Mouse (Mus musculus): ENCODE measurements around the gene Vwa3b.

Gene Vwa3b

DNA sequence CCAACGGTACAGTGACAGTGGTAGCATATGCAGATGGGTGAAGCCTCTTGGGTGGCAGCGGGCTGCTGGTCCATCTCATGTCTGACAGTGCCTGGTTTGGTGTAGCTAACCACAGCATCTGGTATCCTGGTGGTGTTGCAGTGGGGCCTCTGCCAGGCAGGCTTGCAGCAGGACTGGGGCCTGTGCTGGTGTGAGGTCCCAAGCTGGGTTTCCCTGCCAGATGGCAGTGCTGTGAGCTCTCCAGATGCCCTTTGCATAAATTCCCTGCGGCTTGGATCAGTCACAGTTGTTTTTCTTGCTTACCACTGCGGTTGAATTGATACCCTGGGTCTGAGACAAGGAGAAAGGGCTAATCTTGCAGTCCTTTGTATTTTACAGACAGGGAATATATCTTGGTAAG is 95.9 kb downstream of the Vwa3b start:
- 55% methylated on average over 4 of the region's 4 CpGs for WGBS

DNA sequence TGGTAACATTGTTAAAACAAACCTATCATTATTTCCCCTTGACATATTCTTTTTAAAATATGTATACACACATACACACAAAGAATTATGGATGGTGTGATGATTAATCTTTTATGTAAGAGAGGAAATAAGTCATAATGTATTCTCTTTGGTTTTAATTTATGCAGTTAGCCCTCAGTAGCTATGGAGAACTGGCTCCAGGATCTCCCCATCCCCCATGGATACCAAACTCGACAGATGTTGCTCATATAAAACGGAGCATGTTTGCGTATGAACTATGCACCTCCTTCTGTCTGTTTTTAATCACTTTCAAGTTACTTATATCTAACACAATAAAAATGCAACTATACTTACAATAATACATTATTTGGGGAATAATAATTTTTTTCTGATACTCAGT is 96.4 kb downstream of the Vwa3b start:
- 40% methylated on average over 3 of the region's 3 CpGs for WGBS

DNA sequence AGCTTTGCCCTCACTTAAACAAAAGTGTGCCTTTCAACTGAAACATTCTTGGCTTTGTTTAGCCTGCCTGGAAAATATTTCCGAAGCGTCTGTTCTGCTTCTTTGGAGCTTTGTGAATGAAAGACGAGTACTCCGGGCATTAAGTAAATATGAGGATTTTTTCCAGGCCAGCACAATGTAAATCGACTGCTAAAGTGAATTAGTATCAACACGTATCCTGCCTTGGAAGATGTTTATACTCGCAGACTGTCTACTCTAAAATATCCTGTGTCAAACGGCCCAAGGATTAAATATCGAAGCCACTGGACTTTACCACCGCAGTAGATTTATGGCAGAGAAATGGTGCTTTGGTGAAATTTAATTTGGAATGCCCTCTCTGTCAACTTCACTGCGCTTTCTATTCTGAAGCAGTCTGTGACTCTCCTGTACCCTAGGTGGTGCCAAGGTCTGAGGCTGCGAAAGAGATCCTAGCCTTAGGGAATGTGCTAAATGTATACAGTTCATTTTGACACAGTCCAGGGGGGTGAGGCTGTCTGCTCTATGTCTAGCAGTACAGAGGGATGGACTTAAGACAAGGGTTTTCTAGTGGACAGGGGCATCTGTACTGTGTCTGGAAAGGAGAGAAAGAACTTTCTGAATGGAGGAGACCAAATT is 98.4 kb downstream of the Vwa3b start:
- WGBS: 76% methylated on average over 12 of the region's 12 CpGs

DNA sequence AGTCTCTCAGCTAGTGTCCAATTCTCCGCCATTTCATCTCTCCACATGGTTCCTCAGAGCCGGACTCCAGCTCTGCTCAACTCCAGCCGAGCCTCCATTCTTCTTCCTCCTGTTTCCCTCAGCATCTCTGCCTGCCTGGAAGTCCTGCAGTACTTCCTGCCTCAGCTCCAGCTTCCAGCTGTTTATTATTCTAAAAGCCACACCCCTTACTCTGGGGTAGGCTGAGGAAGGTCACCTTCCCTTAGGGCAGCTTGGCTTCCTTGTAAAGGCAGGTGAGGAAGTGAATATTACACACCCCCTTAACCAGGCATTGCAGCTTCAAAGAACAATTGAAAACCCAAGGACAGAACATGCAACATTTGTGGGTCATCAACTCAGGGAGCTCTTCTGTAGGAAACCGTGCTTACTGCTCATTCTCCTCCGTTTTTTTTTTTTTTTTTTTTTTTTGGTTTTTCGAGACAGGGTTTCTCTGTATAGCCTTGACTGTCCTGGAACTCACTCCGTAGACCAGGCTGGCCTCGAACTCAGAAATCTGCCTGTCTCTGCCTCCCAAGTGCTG is 103.7 kb downstream of the Vwa3b start:
- WGBS: 84% methylated on average over 8 of the region's 8 CpGs

DNA sequence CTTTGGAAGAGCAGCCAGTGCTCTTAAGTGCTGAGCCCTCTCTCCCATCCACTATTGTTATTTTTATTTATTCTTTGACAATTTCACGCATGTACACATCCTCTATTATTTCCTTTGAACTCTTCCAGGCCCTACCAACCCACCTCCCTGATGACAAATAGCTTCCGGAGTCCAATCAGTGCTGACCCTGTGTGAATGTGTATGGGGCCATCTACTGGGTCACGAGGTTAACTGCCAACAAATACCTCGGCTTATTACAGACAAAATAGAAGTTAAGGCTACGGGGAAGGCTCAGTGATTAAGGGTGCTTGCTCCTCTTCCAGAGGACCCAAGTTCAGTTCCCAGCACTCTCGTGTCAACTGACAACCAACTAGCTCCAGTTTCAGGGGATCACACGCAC is 106.0 kb downstream of the Vwa3b start:
- WGBS: 76% methylated on average over 7 of the region's 7 CpGs

DNA sequence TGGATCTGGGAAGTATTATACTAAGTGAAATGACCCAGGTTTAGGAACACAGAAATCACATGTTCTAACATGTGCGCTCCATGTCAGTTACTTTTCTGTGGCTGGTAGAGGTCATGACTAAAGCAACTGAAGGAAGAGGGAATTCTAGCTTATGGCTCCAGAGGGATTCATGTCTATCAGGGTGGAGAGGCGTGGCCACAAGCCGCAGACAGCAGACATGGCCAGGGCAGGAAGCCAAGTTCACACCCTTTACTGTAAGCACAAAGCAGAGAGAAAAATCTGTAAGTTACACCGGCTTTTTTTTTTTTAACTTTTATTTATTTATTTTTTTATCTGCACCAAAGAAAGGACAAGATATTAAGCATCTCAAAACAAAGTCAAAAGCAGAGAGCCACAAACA is 119.6 kb downstream of the Vwa3b start:
- 57% methylated on average over 4 of the region's 4 CpGs for WGBS

DNA sequence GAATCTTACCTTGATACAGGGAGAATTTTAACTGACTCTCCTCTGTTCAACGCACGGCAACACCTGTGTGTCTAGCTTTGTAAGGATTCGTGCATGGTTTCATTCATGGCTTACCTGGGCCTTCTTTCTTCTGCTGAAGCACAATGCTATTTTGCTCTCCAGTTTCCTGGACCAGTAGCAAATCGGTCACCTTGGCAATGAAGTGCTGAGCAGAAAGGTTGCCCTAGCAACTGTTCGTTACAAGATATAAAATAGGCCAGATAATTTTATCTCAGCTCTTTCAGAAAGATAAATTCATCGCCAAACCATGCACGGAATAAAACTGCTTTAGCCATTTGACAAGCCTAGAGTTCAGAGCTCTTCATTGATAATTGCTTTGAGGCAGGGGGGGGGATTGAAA is 123.5 kb downstream of the Vwa3b start:
- WGBS: 55% methylated on average over 7 of the region's 7 CpGs

DNA sequence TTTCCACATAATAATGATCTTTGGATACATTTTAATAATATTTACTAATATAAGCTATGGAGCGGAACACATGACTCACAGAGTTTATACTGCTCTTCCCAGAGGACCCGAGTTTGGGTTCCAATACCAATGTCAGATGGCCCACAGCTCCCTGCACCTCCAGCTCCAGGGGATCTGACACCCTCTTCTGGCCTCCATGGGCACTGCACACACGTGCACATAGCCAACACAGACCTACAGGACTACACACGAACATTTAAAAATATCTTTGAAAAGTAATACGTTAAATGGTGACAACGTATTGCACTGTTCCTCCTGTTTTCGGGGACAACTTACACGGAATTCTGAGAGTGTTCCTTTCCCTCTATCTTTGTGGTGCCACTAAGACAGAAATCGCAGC is 125.5 kb downstream of the Vwa3b start:
- 70% methylated on average over 9 of the region's 9 CpGs for WGBS

DNA sequence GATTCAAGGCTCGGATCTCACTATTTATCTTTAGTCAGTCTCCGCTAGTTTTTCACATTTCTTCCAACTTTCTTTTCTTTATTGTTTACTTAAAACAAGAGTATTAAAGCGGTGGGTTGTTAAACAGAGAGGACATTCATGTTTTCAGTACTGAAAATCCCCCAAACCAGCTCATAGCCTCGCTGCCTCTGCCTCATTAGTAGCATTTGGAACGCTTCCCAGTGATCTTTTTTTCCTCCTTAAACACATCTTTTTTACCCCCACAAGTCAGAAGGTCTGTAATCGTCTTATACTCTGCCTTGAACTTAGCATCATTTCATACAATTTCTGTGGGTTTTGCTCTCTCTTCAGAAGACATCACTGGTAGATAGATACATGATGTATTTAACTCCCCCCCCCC is 139.7 kb downstream of the Vwa3b start:
- 45% methylated on average over 6 of the region's 6 CpGs for WGBS

DNA sequence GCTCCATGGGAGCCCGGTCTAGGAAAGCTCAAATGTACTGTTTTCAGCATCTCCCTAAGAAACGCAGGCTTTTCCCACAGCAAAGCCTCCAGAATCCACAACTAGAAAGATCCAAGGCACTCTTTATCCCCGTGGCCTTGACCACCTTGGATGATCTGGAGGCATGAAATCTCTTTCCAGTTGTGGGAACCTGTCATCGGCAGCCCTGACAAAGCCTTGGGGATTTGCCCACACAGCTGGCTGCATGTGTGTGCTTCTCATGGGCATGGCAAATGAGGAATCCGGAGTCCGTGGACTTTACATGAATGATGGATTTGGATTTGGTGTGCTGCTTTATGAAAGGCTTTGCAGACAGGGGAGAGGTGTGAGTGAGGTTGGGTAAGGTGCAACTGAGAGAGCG is 141.5 kb downstream of the Vwa3b start:
- 90% methylated on average over 7 of the region's 7 CpGs for WGBS

DNA sequence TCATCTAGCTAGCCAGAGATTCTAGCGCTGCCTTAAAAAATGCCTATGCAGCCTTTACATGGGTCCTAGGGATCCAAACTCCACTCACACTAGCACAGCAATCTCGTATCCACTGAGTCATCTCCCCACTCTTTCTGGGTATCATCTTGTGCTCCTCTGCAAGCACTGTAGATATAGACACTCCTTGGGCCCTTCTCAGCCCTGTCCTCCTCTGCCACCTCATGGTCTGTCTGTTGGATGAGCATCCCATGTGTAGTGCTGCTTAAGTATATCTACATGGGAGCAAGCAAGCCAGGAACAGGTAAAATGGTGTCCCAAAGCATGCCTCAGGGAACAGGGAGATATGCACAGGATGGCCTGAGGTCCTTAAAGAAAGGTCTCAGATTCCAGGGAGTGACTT is 151.5 kb downstream of the Vwa3b start:
- 60% methylated on average over 2 of the region's 2 CpGs for WGBS

DNA sequence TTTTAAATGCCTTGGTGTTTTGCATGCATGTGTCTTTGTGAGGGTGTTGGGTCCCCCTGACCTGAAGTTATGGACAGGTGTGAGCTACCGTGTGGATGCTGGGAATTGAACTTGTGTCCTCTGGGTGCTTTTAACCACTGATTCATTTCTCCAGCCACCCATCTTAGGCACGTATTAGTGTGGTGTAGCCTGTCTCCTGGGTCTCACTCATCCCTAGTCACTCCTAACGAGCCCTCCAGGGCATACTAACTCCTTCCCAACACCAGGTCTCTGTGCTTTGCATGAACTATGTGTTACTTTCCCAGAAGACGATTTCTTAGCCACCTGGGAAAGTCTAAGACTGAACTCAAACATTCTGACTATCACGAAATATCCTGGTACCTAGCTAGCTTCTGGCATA is 153.5 kb downstream of the Vwa3b start:
- WGBS: 80% methylated on average over 5 of the region's 5 CpGs

DNA sequence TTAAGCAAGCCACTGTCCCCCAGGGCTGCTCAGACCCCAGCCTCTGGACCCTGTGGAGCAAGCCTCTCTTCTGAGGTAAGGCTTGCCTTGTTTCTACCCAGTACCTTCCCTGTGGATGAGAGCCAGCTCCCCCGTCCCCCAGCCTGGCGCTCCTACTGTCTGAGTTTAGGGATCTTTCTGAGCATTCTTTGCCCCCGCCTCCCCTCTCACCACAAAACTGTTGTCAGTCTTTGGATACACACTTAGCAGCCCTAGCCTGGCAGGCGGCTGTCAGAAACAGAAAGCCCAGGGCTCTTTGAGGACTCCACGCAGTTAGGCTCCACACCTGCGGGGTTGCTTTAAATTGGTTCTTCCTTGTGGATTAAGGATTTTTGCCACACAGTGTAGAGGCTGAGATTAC is 160.7 kb downstream of the Vwa3b start:
- WGBS: 74% methylated on average over 6 of the region's 6 CpGs

DNA sequence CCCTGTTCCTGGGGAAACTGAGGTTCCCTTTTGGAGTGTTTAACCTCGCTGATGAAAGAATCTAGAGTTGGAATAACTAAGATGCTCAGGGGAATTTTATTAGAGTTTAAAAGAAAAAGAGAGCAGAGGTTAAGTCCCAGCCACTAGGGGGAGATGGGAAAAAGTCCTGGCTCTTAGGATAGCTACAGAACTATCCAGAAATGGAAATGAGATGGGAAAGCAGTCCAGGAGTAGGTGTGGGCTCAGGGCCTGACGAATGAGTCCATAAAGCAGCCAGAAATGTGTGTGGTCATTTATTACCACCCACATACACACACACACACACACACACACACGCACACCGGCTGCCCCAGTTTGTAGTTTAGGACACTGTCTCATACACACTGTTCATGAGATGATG is 168.2 kb downstream of the Vwa3b start:
- 45% methylated on average over 4 of the region's 4 CpGs for WGBS

DNA sequence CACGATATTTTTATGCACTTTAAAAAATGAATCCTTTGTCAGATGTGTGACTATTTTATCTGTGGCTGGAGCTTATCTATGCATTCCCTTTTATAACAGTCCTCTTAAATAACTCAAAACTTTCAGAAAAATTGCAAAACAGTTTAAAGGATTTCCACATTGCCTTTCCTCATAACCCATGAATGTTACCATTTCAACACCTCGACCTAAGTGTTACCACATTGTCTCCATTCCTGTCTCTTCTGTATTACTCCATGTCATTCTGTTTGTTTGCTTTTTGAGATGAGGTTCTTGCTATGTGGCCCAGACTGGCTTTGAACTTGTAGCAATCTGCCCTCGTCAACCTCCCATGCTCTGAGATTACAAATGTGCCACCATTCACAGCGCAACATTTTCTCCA is 175.0 kb downstream of the Vwa3b start:
- WGBS: 85% methylated on average over 4 of the region's 4 CpGs

DNA sequence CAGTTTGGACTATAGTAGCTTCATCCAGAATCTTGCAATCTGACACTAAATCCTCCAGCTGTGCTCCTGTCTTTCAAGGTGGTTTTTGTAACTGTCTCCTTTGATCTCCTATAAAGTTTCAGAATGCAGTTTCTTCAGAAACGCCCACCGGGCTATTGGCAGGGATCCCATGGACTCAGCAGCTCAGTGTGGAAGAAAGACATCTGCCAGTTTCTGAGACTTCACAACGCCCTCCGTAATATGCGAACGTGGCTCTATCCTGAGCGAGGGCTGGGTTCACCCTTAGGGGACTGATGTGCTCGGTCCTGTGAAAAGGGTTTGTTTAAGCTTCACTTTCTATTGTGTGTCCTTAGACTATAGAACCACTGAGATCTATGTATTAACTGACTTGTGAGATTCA is 181.3 kb downstream of the Vwa3b start:
- WGBS: 60% methylated on average over 8 of the region's 8 CpGs

DNA sequence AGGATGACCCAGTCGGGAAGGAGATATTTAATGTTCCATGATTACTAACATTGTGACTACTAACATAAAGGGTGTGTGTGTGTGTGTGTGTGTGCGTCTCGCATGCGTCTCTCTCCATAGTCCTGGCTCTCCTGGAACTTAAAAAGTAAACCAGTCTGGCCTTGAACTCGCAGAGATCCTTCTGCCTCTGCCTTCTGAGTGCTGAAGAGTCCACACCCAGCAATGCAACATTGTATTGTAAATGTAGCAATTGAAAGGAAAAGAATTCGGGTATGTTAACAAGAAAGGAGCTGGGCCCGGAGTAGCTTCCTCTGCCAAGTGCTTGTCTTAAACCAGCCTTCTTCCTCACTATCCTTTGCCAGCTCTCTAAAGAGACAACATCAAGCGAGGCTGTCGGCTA is 186.0 kb downstream of the Vwa3b start:
- WGBS: 84% methylated on average over 9 of the region's 9 CpGs

DNA sequence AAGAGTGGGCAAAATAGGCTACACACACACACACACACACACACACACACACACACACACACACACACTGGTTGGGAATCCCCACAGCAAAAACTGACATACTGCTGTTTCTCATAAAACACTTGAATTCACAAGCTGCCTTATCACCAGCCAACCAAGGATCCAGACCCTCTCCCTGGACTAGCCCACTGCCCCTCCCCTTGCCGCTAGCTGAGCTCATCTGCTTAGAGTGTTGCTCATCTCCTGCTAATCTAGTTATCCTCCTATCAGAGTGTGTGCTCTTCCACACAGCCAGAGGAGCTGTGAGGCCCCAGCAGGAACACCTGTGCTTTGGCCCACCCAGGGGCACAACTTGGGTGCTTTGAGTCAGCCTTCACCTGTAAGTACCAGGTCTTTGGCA is 187.7 kb downstream of the Vwa3b start, which contains the start of gene Cnga3:
Gene Cnga3, plus strand, starts transcription at position 291 of the 400 bp plus-strand sequence.
- 87% methylated on average over 1 of the region's 1 CpGs for WGBS

DNA sequence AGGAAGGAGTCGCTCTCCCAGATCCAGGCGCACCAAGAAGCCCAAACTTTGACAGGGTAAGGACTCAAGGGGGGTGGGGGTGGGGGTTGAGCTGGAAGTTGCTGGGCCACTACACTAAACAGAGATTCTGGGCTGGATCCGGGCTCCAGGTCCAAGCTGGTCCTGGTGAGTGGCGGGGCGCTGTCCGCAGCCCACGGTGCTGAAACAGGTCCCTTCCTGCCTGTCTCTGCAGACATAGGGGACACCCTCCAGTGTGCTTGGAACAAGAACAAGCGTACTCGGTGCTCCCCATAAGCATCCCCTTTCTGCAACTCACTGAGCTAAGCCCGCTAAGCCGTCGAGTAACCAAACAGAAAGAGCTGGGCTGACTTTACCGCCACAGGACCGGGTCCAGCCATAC is 192.0 kb downstream of the Vwa3b start:
- 14% methylated on average over 14 of the region's 14 CpGs for WGBS

DNA sequence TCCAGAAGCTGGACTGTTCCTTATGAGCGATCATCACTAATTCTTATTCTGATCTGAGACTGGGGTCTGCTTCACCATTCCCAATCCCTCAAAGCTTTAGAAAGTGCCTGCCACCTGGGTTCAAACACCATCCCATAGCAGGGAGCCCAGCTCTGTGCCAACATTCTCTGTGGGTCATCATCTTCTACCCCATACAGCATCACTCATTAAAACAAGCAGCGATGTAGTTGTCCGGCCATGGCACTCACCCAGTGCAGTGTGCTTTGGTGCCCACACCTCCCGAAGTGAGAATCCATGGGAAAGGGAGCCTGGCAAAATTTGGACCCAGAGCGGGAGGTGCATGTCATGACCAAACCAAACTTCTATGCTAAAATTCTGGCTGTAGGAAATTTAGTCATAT is 193.2 kb downstream of the Vwa3b start:
- 56% methylated on average over 5 of the region's 5 CpGs for WGBS

DNA sequence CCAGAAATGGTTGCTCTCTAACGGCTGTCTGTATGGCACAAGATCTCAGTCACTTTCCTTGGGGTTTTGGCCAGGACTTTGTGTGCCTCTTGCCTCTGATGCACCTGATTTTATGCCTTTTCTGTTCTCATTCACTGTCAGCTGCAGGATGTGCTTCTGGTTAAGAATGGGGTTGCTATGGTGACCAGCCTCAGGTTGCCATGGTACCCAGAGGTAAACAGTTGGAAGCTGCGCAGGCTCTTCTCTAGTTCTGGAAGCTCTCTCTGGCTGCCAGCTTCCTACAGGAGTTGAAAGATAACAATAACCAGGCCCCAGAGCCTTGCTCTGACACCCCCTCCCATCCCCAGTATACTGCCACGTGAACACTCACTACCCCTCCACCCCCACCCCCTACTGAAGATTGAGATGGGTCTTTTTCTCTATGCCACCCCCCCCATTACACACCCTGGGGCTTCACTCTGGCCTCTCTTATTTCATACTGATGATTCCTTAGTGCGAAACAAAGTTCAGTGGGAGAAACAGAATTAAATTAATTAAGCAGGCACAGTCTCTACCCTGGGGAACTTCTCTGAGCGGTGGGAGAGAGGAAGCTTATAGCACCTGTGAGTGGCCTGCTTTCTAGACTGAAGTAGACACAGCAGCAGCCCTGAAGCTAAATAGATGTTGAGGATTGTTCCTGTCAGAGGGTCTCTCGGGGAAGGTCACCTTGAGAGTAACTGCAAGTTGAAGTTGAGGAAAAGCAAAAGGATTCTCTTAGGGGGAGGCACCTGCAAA is 193.9 kb downstream of the Vwa3b start:
- 32% methylated on average over 6 of the region's 6 CpGs for WGBS

DNA sequence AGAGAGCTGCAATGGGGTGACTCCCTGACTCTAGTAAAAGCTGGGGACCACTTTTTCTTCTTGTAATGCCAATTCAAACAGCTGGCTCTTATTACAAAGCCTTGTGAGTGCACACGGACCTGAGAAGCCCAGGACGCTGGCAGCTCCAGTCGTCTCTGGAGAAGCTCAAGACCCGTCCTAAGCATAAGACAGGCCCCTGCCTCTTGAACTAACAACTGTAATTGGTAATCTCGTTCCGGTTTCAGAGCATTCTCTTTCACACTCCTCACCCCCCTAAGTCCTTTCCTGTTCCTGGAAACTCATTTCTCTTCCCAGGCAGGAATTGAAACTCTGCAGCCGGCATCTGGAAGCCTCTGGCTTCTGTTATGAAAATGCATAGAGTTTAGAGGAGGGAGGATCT is 195.6 kb downstream of the Vwa3b start:
- WGBS: 75% methylated on average over 7 of the region's 7 CpGs

DNA sequence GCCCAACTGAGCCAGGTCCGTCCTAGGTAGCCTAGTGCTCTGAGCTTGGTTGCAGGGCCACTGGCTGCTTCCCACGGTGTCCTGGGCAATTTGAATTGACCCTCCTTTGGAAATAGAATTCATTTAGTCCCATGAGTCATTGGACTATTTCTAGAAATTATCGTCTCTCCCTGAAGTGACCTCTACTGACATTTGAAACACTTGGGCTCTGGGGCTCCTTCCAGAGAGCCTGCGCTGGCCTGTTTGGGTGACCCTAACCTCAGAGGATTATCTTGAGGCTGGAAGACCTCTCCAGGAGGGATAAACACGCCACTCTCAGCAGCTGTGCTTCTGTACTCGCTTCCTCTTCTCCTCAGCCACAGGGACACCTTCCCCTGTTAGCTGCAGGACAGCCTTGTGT is 204.0 kb downstream of the Vwa3b start:
- WGBS: 78% methylated on average over 6 of the region's 6 CpGs

All from cerebral cortex, adult 2 months (tissue).